Mouse (Mus musculus) embryo, embryonic 10 days (tissue): ENCODE measurements at regions not wholly inside any gene's neighbourhood (a gene's known extent, or its start where the extent isn't known, plus 50 kb on each side); places are given as distances from the start of the nearest gene placed in this dataset.

Source experiments
- DNase-seq: peaks from one replicate; pipeline ENCODE4 v3.0.0-alpha.2; 2015; ENCODE audit warnings: low spot score

DNA sequence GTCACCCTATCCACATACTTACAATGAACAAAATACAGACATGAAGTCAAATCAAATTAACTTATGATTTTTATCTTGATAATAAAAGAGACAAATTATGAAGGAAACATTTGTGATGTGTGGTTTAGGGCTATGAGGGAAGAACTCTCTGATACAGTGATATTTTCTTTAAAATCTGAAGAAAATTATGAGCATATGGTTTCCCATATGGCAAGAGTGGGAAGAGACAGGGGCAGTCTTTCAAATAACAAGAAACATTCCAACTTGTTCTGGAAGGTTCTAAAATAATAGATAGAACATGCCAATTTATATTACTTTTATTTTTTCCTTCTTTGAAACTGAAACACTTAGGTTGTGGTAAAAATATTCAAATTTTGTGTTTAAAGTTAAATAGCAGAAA, 1585.3 kb upstream of the B3galt2 start:
- no peak for DNase-seq
